Mouse (Mus musculus): ENCODE measurements around the gene Gm20388. TPM values are rescaled to one million over a fixed set of nuclear protein-coding genes. Genes with fewer than 3 reads are reported as not detected.

Gm20388 gene
- polyA plus RNA-seq, 1 experiment: not detected

- TF ChIP-seq POLR2A (IDR thresholded peaks at IDR 0.05; ENCODE audit: insufficient read depth, low read depth, low read length) (no peak), CTCF (IDR thresholded peaks at IDR 0.05; ENCODE audit: insufficient read depth, low read depth, low read length) (no peak)
- Histone ChIP-seq H3K4me3 (ENCODE audit: insufficient read depth, low read depth, low read length) (no peak overlapping the region), H3K27ac (ENCODE audit: insufficient read depth, low read depth, low read length) (no peak overlapping the region), H3K4me1 (ENCODE audit: control insufficient read depth, insufficient read depth, low read length) (no peaks in the 10 kb centered on the region)
- 77% methylated on average over 9 of the region's 9 CpGs for WGBS
Measured at GRCm38 (mm10) chr8:120728488-120729160, 818.0 kb downstream of the Gm20388 start.

GRCm38 (mm10) chr8:120731582-120731981, 820.9 kb downstream of the Gm20388 start:
- Histone ChIP-seq H3K4me3 (ENCODE audit: insufficient read depth, low read depth, low read length) (no peak overlapping the region), H3K4me1 (ENCODE audit: control insufficient read depth, insufficient read depth, low read length) (peaks cover 9% of the 10 kb centered on the region), H3K27ac (ENCODE audit: insufficient read depth, low read depth, low read length) (no peak overlapping the region)
- 39% methylated on average over 14 of the region's 14 CpGs for WGBS
- TF ChIP-seq POLR2A (IDR thresholded peaks at IDR 0.05; ENCODE audit: insufficient read depth, low read depth, low read length) (no peak), CTCF (IDR thresholded peaks at IDR 0.05; ENCODE audit: insufficient read depth, low read depth, low read length) (no peak)

- no peak for TF ChIP-seq POLR2A (IDR thresholded peaks at IDR 0.05; ENCODE audit: insufficient read depth, low read depth, low read length)
- TF ChIP-seq CTCF (IDR thresholded peaks at IDR 0.05; ENCODE audit: insufficient read depth, low read depth, low read length): no peak
- H3K4me3 ChIP-seq (ENCODE audit: insufficient read depth, low read depth, low read length): no peak overlapping the region
- peaks cover 10% of the 10 kb centered on the region for H3K4me1 ChIP-seq (ENCODE audit: control insufficient read depth, insufficient read depth, low read length)
- H3K27ac ChIP-seq (ENCODE audit: insufficient read depth, low read depth, low read length): no peak overlapping the region
- 69% methylated on average over 6 of the region's 6 CpGs for WGBS
Measured at GRCm38 (mm10) chr8:120732068-120732467, 821.4 kb downstream of the Gm20388 start.

DNA sequence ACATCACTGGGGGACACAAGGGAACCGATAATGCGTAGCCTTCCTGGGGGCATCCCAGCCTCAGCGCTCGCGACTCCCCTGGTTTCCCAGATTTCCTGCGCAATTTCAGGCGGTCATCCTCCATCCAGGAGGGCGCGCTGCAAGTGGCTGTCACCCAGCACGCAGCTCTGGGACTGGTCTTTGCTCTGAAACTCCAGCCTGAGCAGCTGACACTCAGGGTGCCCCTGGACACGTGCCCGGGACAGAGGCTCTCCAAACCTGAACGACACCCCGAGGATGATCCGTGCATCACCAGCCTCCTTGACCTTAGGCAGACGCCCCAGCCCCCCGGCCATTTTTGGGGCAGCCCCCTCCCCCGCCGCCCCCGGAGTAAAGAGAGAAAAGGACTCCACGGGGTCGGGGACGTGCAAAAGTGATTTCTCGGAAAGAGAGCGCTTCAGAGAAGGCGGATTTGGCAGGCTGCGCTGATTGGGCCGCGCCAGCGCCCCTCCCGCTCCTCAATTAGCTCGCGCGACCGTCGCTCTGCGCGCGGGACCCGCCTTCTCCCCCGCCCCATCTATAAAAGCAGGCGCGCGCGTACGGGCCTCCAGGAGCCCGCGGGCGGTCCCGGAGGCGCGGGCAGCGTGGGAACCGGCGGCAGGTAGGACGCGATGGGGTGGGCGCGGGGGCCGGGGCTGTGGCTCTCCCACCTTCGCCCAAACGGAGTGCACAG, 825.3 kb downstream of the Gm20388 start, which contains the start of gene Irf8:
Gene Irf8, plus strand, starts transcription at position 589 of the 712 bp plus-strand sequence.
- under 1% methylated on average over 62 of the region's 62 CpGs for WGBS
- H3K4me3 ChIP-seq (ENCODE audit: insufficient read depth, low read depth, low read length): peak within 1 kb of the TSS; percentile 46
- peaks cover 10% of the 10 kb centered on the region for H3K4me1 ChIP-seq (ENCODE audit: control insufficient read depth, insufficient read depth, low read length)
- TF ChIP-seq POLR2A (IDR thresholded peaks at IDR 0.05; ENCODE audit: insufficient read depth, low read depth, low read length) (peak; percentile 32; the same call in 1 of the 2 replicates), CTCF (IDR thresholded peaks at IDR 0.05; ENCODE audit: insufficient read depth, low read depth, low read length) (peak; percentile 28; the same call in 1 of the 2 replicates)
- H3K27ac ChIP-seq (ENCODE audit: insufficient read depth, low read depth, low read length): no peak within 1 kb of the TSS

GRCm38 (mm10) chr8:120736486-120736885, 825.8 kb downstream of the Gm20388 start:
- no peak overlapping the region for H3K27ac ChIP-seq (ENCODE audit: insufficient read depth, low read depth, low read length)

GRCm38 (mm10) chr8:120737166-120737565, 826.5 kb downstream of the Gm20388 start:
- H3K4me3 ChIP-seq (ENCODE audit: insufficient read depth, low read depth, low read length): no peak overlapping the region
- no peak overlapping the region for H3K27ac ChIP-seq (ENCODE audit: insufficient read depth, low read depth, low read length)
- peaks cover 10% of the 10 kb centered on the region for H3K4me1 ChIP-seq (ENCODE audit: control insufficient read depth, insufficient read depth, low read length)
- TF ChIP-seq CTCF (IDR thresholded peaks at IDR 0.05; ENCODE audit: insufficient read depth, low read depth, low read length) (no peak), POLR2A (IDR thresholded peaks at IDR 0.05; ENCODE audit: insufficient read depth, low read depth, low read length) (no peak)
- WGBS: 83% methylated on average over 7 of the region's 7 CpGs

More at GRCm38 (mm10) chr8:120736486-120736885, 825.8 kb downstream of the Gm20388 start:
- Histone ChIP-seq H3K4me3 (ENCODE audit: insufficient read depth, low read depth, low read length) (peak overlapping the region; percentile 46), H3K4me1 (ENCODE audit: control insufficient read depth, insufficient read depth, low read length) (peaks cover 10% of the 10 kb centered on the region)
- no peak for TF ChIP-seq CTCF (IDR thresholded peaks at IDR 0.05; ENCODE audit: insufficient read depth, low read depth, low read length)
- no peak for TF ChIP-seq POLR2A (IDR thresholded peaks at IDR 0.05; ENCODE audit: insufficient read depth, low read depth, low read length)
- 2% methylated on average over 11 of the region's 11 CpGs for WGBS

DNA sequence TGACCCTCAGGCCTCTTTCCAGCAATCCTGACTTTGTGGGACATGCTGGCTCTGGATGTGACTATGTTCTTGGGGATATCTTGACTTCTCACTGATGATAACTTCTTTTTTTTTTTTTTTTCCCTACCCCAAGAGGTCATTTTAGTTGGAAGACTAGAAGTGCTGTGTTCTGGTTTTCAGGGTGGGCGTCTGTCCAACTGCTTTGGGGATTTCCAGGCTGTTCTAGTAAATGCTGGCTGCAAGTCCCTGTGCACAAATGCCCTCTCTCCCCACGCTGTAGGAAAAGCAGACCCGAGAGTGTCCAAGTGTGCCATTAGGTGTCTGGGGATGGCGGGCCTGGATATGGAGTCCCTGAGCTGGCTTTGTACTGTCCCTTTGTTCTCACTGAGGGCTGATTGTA, 828.1 kb downstream of the Gm20388 start:
- 67% methylated on average over 4 of the region's 4 CpGs for WGBS
- TF ChIP-seq CTCF (IDR thresholded peaks at IDR 0.05; ENCODE audit: insufficient read depth, low read depth, low read length) (no peak), POLR2A (IDR thresholded peaks at IDR 0.05; ENCODE audit: insufficient read depth, low read depth, low read length) (no peak)
- Histone ChIP-seq H3K4me1 (ENCODE audit: control insufficient read depth, insufficient read depth, low read length) (peaks cover 10% of the 10 kb centered on the region), H3K4me3 (ENCODE audit: insufficient read depth, low read depth, low read length) (no peak overlapping the region), H3K27ac (ENCODE audit: insufficient read depth, low read depth, low read length) (no peak overlapping the region)

DNA sequence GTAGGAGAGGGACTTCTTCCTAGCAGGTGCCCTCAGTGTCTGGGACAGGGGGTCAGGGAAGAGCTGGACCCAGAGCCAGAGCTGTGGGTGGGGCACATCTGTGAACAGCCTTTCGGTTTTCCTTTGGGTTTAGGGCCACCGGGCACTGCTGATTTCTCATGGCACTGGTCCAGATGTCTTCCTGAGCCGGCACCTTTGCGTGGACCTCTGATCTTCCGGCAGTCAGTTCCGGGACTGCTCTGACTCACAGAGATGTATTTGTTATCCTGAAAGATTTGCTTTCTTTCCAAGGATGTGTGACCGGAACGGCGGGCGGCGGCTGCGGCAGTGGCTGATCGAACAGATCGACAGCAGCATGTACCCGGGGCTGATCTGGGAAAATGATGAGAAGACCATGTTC, 828.9 kb downstream of the Gm20388 start:
- 77% methylated on average over 15 of the region's 15 CpGs for WGBS
- H3K4me3 ChIP-seq (ENCODE audit: insufficient read depth, low read depth, low read length): no peak overlapping the region
- no peak overlapping the region for H3K27ac ChIP-seq (ENCODE audit: insufficient read depth, low read depth, low read length)
- H3K4me1 ChIP-seq (ENCODE audit: control insufficient read depth, insufficient read depth, low read length): peaks cover 13% of the 10 kb centered on the region
- TF ChIP-seq POLR2A (IDR thresholded peaks at IDR 0.05; ENCODE audit: insufficient read depth, low read depth, low read length) (no peak), CTCF (IDR thresholded peaks at IDR 0.05; ENCODE audit: insufficient read depth, low read depth, low read length) (no peak)

GRCm38 (mm10) chr8:120740579-120740978, 829.9 kb downstream of the Gm20388 start:
- WGBS: 78% methylated on average over 2 of the region's 2 CpGs
- Histone ChIP-seq H3K27ac (ENCODE audit: insufficient read depth, low read depth, low read length) (no peak overlapping the region), H3K4me3 (ENCODE audit: insufficient read depth, low read depth, low read length) (no peak overlapping the region), H3K4me1 (ENCODE audit: control insufficient read depth, insufficient read depth, low read length) (peaks cover 11% of the 10 kb centered on the region)
- TF ChIP-seq POLR2A (IDR thresholded peaks at IDR 0.05; ENCODE audit: insufficient read depth, low read depth, low read length) (no peak), CTCF (IDR thresholded peaks at IDR 0.05; ENCODE audit: insufficient read depth, low read depth, low read length) (no peak)

All from olfactory bulb, adult 2 months (tissue).